10 mouse cellular contexts compared by ENCODE assay signal in the genomic region with DNA sequence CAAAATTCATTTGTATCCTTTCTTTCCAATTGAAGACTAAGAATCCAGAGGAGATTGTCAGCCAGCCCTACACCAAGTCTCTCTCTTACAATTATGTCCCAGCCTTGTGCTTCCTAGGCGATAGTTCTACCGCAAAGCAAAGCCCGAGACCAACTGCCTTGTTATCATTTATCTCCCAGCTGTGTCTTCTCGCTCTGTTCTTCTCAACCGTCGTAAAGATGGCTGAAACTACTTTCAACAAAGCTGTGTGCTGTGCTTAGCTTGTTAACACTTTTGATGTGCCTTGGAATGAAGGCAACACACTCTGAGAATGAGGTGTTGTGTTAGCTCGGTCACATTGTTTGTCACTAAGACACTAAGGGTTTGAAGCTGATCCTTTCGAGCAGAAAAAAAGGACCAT. TPM values are rescaled to one million over a fixed set of nuclear protein-coding genes. Genes with fewer than 3 reads are reported as not detected.
A peak's percentile ranks its signal among the peaks of the same experiment; 100 is the strongest.
DNase-seq lines count a peak whose midpoint lies in the region; ATAC-seq lines count a peak whose summit lies in the region.
"Had no signal": no experiment of that assay in that cellular context is flagged by ENCODE, and none has a peak within 500 bp of the region (broad histone marks: within the 10 kb centered on the region; RNA-seq: fewer than 3 reads in every experiment).

No protein-coding gene starts in this region.

- H3K9me3 ChIP-seq in heart, embryonic 12.5 days (replicated peaks): no peaks in the 10 kb centered on the region
- H3K9me3 ChIP-seq in hindbrain, embryonic 15.5 days: no peaks in the 10 kb centered on the region
- H3K9me3 ChIP-seq in midbrain, embryonic 12.5 days: no peaks in the 10 kb centered on the region

- H3K27ac ChIP-seq in heart, embryonic 12.5 days (ENCODE audit: poor library complexity, severe bottlenecking): no peak overlapping the region
- H3K27ac ChIP-seq in hindbrain, embryonic 15.5 days (replicated peaks): peak overlapping the region; percentile 94
- H3K27ac ChIP-seq in midbrain, embryonic 12.5 days (replicated peaks): peak overlapping the region; percentile 91

- peak overlapping the region; percentile 68 for H3K4me3 ChIP-seq in heart, embryonic 12.5 days
- H3K4me3 ChIP-seq in hindbrain, embryonic 15.5 days: peak overlapping the region; percentile 91
- peak overlapping the region; percentile 86 for H3K4me3 ChIP-seq in midbrain, embryonic 12.5 days

- peak overlapping the region; percentile 99 for H3K4me2 ChIP-seq in heart, embryonic 12.5 days
- peak overlapping the region; percentile 72 for H3K4me2 ChIP-seq in hindbrain, embryonic 15.5 days
- H3K4me2 ChIP-seq in midbrain, embryonic 12.5 days (replicated peaks): peak overlapping the region; percentile 78

- no peak overlapping the region for H3K9ac ChIP-seq in heart, embryonic 12.5 days
- H3K9ac ChIP-seq in hindbrain, embryonic 15.5 days: peak overlapping the region; percentile 88
- H3K9ac ChIP-seq in midbrain, embryonic 12.5 days (replicated peaks): peak overlapping the region; percentile 88; the same call in 1 of the 2 replicates

- peaks cover 44% of the 10 kb centered on the region for H3K4me1 ChIP-seq in heart, embryonic 12.5 days (replicated peaks)
- peaks cover 38% of the 10 kb centered on the region for H3K4me1 ChIP-seq in hindbrain, embryonic 15.5 days (replicated peaks)
- peaks cover 19% of the 10 kb centered on the region for H3K4me1 ChIP-seq in midbrain, embryonic 12.5 days

- intact Hi-C loops in heart, postnatal 10 days (cut with DNase I): no loop called here

- H3K36me3 ChIP-seq in heart, embryonic 12.5 days: no peaks in the 10 kb centered on the region
- H3K36me3 ChIP-seq in hindbrain, embryonic 15.5 days: no peaks in the 10 kb centered on the region
- no peaks in the 10 kb centered on the region for H3K36me3 ChIP-seq in midbrain, embryonic 12.5 days

- no peak for ATAC-seq in heart, embryonic 12.5 days (ENCODE audit: insufficient number of reproducible peaks, low FRiP score)
- no peak; the same call in 1 of the 2 replicates for ATAC-seq in hindbrain, embryonic 15.5 days (ENCODE audit: low FRiP score, low read depth)
- ATAC-seq in midbrain, embryonic 12.5 days (ENCODE audit: low FRiP score, low read depth): no peak; the same call in 1 of the 2 replicates

- DNase-seq in heart, postnatal 10 days: no peak
- peak; percentile 70 for DNase-seq in MEL-GATA-1-ER (ENCODE audit: extremely low read depth, low read depth)
- no peak for DNase-seq in gastrocnemius, adult 8-10 months (ENCODE audit: low spot score in 2 of 2)
- DNase-seq in frontal cortex, adult 2 months (ENCODE audit: extremely low spot score in 1 of 2, low spot score in 1 of 2): no peak
- DNase-seq in lung, postnatal 4 days: no peak
- DNase-seq: B cell, adult 2 months had no signal

- WGBS in heart, embryonic 12.5 days: 26% methylated on average over 8 of the region's 8 CpGs
- WGBS in hindbrain, embryonic 15.5 days: 19% methylated on average over 8 of the region's 8 CpGs
- WGBS in midbrain, embryonic 12.5 days: 42% methylated on average over 8 of the region's 8 CpGs

- H3K27me3 ChIP-seq in heart, embryonic 12.5 days (replicated peaks): peaks cover 19% of the 10 kb centered on the region
- no peaks in the 10 kb centered on the region for H3K27me3 ChIP-seq in hindbrain, embryonic 15.5 days
- peaks cover 6% of the 10 kb centered on the region; the same call in 1 of the 2 replicates for H3K27me3 ChIP-seq in midbrain, embryonic 12.5 days

RNA-seq across cellular contexts. Expression of gene Spire2, which starts 0.7 kb away (rescaled TPM):
- polyA plus RNA-seq in heart, embryonic 12.5 days (2016; fragmentation: Nextera tagmentation; extraction: Ambion mirVana): 2.8 and 3.4 TPM in 2 replicates
- under 1 TPM; 0.26 to 0.32 TPM for total RNA-seq in heart, postnatal 10 days (2021)
- polyA plus RNA-seq in hindbrain, embryonic 15.5 days (2015; fragmentation: Nextera tagmentation; extraction: Ambion mirVana): 38.3 and 39.5 TPM in 2 replicates
- 27.7 and 28.6 TPM in 2 replicates for polyA plus RNA-seq in midbrain, embryonic 12.5 days (2016; fragmentation: Nextera tagmentation; extraction: Ambion mirVana)
- under 1 TPM in 3 of 4 experiments, not detected in 1; 0.16 to 0.22 (median 0.20) TPM for total RNA-seq in gastrocnemius, adult 8-10 months (2022)
- polyA plus RNA-seq in frontal cortex, adult 2 months (2012; rRNA removed): 17.4 and 20.8 TPM in 2 replicates
- polyA plus RNA-seq: inflammation-experienced regulatory T-cells, adult 6 months had no signal

RNA-seq across cellular contexts. Expression of gene Fanca, which starts 13.4 kb away (rescaled TPM):
- polyA plus RNA-seq in heart, embryonic 12.5 days (2016; fragmentation: Nextera tagmentation; extraction: Ambion mirVana): 23.0 and 23.6 TPM in 2 replicates
- total RNA-seq in heart, postnatal 10 days (2021): 1 to 10 TPM; 6.5 to 7.4 TPM
- polyA plus RNA-seq in hindbrain, embryonic 15.5 days (2015; fragmentation: Nextera tagmentation; extraction: Ambion mirVana): 6.9 and 10.6 TPM in 2 replicates
- 29.6 and 31.6 TPM in 2 replicates for polyA plus RNA-seq in midbrain, embryonic 12.5 days (2016; fragmentation: Nextera tagmentation; extraction: Ambion mirVana)
- not detected for total RNA-seq in gastrocnemius, adult 8-10 months (2022)
- polyA plus RNA-seq in frontal cortex, adult 2 months (2012; rRNA removed): 3.1 and 4.1 TPM in 2 replicates

RNA-seq across cellular contexts. Expression of gene Tcf25, which starts 41.7 kb away (rescaled TPM):
- polyA plus RNA-seq in heart, embryonic 12.5 days (2016; fragmentation: Nextera tagmentation; extraction: Ambion mirVana): 172 TPM in 2 replicates
- total RNA-seq in heart, postnatal 10 days (2021): 100 to 1,000 TPM; 161 to 167 TPM
- polyA plus RNA-seq in hindbrain, embryonic 15.5 days (2015; fragmentation: Nextera tagmentation; extraction: Ambion mirVana): 332 and 377 TPM in 2 replicates
- polyA plus RNA-seq in midbrain, embryonic 12.5 days (2016; fragmentation: Nextera tagmentation; extraction: Ambion mirVana): 202 and 232 TPM in 2 replicates
- 100 to 1,000 TPM; 125 to 155 (median 141) TPM for total RNA-seq in gastrocnemius, adult 8-10 months (2022)
- 583 and 605 TPM in 2 replicates for polyA plus RNA-seq in frontal cortex, adult 2 months (2012; rRNA removed)
